Mouse (Mus musculus) cerebellum, adult 8-10 months (tissue): ENCODE measurements at regions not wholly inside any gene's neighbourhood (a gene's known extent, or its start where the extent isn't known, plus 50 kb on each side); places are given as distances from the start of the nearest gene placed in this dataset.

Source experiments
- DNase-seq: peaks from one replicate; pipeline ENCODE4 v3.0.0; 2022

DNA sequence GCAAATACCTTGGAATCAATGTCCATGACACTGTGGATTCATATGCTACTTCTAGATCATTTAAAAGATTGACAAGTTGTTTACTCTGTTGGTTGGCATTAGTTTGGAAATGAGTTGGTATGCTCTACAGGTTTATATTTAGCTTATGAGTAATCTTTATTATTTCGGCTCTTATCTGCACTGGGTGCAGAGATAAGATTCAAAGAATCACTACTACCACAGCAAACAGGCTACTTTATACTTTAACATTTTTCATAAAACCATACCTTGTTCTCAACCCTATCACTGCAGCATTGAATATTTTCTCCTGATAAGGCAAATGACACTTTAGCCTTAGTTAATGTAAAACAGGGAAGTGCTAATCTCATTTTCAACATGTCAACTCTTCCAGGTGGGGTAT is 153.7 kb upstream of the Tmem161b start:
- DNase-seq = no peak
